Mouse (Mus musculus) testis, postnatal 14 days (tissue): ENCODE data around the gene Cdip1.
"Not testable (repeated sequence)": the region's sequence is repeated elsewhere in the genome, so short reads cannot be mapped to it uniquely, and the experiment has no call there.

Experiments used
- DNase-seq: peaks from one replicate; pipeline ENCODE4 v3.0.0; 2021; ENCODE audit warnings: low spot score

Cdip1 gene

DNA sequence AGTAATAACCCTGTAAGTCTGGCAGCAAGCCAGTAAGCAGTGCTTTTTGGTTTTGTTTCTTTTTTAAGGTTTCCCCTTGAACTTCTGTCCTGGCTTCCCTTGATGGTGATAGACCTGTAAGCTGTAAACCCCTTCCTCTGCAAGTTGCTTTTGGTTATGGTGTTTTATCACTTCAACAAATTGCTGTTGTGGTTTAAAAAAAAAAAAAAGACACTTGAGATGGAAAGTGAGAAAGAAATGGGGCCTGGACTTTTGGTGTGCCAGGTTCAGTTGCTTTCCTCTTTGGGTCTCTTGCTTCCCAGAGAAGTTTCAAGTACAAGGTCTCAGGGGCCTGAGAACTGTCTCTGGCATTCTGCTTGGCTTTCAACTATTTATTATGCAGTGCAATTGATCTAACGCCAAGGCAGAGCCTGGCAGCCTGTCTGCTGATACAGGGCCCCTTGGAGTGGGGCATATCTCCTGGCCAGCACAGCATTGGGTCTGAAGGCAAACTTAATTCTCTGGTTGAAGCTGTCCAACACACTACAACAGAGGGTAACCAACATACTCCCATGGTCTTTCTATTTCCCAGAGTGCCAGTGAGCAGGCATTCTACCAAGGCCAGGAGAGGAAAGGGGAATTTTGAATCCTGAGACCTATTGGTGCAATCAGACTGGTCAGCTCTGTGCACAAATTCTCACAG lies 16.7 kb downstream of the Cdip1 start:
- no peak for DNase-seq

DNA sequence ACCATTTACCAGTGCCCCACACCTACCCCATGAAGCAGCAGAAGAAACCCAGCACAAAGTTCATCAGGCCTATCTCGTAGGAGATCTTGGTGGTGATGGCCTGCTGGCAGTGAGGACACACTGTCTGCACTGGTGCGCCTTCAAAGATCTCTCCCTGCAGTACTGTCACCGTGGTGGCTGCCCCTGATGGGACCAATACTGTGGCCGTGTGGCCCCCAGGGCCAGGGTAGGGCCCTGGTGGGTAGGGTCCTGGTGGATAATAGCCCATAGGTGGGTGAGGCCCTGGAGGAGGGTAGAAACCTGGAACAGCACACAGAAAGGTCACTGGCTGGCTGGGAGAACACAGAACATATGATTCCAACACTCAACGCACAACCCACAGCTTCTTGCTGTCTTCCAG lies 21.4 kb downstream of the Cdip1 start:
- DNase-seq: no peak

DNA sequence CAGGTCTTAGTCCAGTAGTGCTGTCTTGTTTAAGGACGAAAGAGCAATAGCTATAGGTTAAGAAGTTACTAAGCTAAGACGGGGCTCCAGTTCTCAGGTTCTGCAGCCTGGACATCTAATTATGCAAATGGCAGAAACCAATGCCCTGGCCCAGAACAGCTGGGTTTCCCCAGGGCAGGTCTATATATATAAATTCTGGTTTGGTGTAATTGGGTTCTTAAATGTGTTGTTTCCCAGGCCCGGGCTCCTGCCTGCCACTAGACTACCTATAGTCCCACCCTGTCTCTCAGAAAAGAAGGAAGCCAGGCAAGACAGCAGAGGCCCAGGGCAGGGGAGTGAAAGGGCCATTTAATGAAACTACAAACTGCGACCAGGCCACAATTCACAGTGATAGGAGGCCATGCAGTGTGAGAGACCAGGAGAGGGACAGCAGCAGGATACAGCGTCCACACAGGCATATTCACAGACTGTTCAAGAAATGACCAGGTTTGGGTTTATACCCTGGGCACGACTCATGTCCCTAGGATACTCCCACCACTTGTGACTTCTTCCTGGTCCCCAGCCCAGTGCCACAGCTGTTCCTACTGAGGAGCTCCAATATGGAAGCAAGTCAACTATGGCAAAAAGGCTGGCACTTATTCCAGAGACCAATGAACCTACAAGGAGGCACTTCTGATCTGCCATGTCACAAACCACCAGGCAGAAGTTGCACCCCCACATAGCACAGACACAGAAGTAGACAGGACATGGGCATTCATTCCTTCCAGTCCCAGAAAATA lies 22.9 kb downstream of the Cdip1 start:
- DNase-seq: no peak

DNA sequence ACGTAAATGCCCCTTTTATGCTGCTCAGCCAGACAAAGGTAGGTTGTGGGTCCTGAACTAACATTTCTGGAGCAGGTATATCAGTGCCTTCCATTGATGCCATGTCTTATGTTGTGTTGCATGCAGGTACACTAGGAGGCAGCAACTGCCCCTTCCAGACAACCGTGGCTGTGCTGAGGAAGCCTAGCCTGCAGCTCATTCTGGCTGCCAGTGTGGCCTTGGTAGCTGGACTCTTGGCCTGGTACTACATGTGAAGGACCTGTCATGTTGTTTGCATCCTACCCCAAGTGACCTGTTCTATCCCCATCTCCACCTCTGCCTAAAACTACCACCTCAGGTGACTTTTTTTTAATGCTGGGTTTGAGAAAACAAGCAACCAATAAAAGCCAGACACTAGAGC lies 24.2 kb downstream of the Cdip1 start:
- no peak for DNase-seq

DNA sequence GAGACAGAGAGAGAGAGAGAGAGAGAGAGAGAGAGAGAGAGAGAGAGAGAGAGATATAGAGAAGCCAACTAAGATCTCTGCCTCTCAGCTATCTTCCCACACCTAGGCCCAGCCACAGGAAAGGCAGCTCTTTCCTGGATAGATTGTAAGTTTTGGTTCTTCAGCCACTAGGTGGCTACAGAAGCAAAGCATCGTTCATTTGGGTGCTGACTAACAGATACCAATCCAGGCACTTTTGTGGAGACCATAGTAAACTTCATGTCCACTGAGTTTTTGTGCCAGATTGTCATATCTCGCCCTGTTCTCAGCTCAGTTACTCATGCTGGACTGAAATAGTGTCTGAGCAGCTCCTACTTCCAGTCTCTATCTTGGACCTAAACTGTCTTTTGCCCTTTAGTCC lies 26.8 kb downstream of the Cdip1 start:
- DNase-seq: no peak

DNA sequence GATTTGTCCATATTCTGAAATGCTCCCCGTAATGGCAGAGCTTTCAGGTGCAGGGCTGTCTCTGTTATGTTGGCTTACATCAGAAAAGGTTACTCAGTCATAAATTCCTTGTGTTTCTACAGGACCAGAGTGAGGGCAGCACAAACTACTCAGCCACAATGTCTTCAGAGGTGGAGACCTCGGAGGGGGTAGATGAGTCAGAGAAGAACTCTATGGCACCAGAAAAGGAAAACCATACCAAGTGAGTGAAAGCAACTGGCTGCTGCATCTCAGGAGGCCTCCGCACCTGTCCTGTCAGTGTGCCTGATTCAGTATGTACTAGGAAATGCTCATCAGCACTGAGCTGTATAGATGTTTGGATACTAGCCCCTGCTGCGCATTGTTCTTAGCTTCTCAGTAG lies 27.7 kb downstream of the Cdip1 start:
- DNase-seq: no peak

DNA sequence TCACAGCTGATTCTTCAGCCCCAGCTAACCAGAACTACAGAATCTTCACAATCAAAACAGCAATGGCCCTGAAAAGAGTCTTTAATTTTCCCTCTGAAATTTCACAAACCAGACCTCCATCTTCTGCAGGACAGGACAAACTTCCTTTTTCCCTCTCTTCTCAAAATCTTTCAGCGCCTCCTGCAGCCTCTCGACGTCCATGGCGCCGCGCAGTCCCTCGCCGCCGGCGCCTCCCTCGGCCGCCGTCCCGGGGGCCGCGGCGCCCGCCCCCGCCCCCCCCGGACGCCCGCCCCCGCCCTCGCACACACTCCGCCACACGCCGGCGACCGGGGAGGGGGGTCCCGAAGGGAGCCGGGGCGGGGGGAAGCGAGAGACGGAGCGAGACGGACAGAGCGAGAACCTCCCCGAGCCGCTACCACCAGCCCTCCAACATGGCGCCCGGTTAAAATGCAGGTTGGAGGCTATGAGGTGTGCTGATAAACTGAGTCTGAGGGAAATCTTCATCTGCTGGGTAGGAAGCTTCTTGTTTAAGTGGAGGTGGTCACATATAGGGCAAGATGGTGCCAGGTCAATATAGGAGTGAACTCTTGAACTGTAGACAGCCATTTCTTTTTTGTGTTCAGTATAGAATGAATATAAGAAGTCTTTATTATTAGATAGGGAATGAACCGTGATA lies 33.3 kb downstream of the Cdip1 start:
- not testable (repeated sequence) for DNase-seq

DNA sequence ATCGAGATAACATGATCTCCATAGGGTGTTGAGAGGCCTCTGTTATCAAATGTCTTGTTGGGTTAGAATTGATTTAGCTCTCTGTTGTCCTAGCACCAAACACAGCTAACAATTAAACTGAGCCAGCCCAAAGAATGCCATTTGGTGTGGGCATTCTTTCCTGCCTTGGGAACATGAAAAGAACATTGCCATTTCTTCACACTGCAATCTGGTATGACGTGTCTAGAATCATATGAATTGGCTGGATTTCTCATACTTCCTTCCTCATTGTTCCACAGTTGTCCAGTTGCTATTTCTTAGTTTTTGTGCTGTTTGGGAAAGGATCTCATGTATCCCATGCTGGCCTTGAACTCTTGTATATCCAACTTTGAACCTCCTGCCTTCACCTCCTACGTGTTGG lies 36.0 kb downstream of the Cdip1 start:
- DNase-seq: no peak

DNA sequence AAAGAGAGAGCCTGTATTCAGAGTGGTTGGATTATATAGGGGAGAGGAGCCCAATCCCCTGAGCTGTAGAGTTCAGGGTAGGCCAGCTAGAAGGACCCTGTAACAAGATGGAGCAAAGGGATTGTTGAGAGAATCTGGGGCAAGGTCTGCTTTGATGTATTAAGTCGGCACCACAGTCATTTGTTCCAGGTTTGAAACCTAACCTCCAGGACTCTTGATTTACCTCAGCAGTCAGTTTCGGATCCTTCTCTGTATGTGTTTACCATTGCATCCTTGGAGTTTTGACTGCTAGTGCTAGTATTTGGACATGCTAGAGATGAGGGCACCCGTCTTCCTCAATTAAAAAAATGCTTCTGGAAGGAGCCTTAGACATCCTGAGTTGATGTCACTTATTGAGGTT lies 37.9 kb downstream of the Cdip1 start:
- no peak for DNase-seq

DNA sequence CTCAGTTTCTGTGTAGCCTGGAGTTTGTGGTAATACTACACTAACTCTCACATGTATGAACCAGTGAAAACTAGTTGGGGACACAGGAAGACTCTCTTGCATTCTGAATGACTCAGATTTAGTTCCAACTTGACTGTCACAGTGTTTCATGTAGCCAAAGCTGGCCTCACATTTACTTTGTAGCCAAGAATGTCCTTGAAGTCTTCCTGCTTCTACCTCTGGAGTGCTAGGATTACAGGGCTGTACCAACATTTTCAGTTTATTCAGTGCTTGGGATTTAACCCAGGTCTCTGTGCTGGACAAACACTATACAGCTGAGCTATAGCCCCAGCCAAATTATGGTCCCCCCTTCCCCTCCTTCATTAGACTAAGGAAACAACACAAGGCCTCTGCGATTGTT lies 47.9 kb downstream of the Cdip1 start:
- peak; percentile 22 for DNase-seq

DNA sequence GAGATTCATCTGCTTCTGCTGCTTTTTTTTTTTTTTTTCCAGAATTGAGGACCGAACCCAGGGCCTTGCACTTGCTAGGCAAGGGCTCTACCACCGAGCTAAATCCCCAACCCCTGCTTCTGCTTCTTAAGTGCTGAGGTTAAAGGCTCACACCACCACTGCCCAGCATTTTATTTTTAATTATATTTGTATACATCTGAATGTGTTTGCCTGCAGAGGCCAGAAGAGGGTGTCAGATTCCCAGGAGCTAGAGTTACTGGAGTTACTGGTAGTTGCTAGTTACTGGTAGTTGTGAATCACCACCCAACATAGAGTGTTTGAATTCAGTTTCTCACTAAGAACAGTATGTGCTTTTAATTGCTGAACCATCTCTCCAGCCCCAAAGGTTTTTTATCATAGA lies 50.1 kb downstream of the Cdip1 start:
- no peak for DNase-seq

DNA sequence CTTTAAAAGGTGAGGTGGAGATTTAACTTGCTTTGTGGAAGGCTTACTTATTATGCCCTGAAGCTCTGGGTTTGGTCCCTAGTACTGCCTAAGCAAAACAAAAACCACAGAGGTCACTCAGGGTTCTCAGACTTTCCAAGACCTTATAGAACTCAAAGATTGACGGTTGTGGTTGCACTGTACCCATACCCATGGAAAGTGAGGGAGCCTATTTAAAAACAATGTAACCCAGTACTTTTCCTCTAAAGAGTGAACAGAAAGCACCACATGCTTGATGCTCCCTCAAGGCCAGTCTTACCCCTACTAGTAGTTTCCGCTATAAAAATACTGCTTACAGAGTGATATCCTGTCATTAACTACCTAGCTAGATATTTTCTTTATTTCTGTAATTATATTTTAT lies 53.8 kb downstream of the Cdip1 start:
- no peak for DNase-seq

DNA sequence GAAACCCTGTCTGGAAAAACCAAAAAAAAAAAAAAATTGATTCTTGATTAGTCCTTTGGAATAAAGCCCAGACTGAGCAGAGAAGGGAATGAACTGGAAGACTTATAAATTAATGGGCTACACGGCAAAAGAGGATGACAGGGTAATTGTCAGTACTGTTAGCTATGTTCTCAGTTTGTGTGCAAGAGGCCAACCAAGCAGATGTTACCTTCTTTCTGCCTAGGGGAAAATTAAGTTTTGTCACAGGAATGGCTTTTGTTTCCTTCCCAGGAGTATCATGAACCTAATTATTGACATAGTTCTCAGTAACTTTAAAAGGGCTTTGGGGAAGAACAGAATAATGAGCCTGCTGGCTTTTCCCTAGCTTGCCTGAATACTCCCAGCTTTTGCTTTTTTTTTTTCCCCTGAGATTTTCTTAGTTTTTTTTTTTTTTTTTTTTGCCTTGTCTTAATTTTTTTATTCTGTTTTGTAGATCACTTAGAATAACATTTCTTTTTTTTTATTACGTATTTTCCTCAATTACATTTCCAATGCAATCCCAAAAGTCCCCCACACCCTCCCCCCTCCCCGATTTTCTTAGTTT lies 59.2 kb downstream of the Cdip1 start:
- DNase-seq: no peak

DNA sequence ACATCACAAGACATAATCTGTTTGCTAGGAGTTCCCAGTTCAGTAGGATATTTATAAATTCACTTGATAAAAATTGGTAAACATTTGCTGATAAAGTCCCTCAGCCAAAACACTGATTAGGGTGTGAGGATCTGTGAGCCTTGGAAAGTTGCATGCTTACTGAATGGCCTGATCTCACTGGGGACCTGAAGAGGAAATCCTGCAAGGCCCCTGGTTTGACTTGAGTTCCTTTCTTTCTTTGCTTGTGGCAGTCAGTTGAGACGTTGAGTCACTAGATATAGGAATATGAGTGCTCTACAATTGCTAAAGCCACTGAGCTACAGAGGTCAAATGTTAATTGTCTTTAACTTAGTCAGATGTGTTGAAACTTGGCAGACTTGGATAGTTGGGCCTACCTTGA lies 62.1 kb downstream of the Cdip1 start:
- no peak for DNase-seq

DNA sequence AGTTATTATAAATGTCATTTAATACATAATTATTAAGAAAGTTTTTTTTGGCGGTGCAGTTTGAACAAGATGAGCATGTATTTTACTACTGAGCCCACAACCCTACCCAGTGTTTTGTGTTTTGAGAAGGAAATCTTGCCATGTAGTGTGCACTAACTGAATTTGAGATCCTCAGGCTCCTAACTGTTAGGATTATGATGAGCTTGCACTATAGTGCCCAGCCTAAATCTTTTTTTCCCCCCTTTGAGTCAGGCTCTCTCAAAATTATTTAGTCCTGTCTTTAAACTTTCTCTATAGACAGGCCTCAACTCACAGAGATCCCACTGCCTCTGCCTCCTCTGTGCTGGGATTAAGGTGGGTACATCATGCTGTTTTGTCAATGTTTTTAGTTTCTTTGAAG lies 62.6 kb downstream of the Cdip1 start:
- DNase-seq: no peak

DNA sequence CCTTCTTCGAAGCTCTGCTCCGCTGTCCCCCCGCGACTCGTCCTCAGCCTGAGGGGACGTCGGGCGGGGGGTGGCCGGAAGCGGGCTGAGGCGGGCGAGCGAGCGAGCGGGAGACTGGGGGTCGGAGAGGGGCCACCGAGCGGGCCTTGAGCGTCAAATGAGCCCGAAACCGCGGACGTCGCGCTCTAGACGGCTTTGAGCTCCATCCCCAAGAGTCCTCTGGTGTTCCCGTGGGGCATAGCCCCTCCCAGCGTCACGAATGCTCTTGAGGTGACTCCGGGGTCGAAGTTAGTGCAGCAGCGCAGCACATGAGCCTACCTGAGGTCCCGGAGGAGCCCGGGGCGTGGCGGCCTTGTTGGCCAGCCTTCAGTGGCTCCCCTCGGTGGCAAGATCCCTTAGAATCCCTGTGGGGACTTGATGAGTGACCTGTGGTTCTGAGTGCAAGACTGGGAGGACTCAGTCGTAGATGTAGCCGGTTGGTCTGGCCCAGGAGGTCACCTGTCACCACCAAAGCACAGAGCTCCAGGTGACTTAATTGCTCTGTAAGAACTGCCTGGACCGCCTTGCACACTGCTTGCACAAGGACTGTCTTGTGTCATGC lies 63.5 kb downstream of the Cdip1 start:
- DNase-seq: no peak

DNA sequence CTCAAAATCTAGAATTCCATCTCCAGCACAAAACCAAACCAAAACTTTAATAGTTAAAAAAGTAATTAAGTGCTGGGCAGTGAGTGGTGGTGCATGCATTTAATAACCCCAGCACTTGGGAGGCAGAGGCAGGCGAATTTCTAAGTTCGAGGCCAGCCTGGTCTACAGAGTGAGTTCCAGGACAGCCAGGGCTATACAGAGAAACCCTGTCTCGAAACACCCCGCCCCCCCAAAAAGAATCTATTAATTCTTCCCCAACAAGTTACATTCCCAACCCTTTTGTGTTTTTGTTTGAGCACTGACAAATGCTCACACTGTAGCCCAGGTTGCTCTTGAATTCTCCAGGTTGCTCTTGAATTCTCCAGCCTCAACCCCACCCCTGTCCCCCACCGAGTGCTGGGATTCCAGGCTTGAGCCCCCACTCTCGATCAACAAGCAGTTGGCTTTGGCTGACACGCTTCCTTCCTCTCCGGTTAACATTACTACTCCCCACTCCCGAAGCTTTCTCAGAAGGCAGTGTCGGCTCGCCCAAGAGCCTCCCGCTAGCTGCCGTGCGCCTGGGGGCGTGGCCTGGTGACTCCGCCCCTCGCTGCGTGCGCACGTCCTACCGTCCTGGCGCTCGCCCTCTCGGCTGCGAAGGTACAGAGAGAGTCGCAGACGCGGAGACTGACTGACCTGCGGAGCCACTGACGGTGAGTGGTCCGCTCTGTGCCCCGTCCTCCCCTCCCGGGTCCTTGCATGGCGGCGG lies 64.1 kb downstream of the Cdip1 start, which contains the start of gene Hmox2:
Gene Hmox2 (plus strand): TSS at position 582 of the 748 bp plus-strand sequence.
- peak; percentile 93 for DNase-seq

DNA sequence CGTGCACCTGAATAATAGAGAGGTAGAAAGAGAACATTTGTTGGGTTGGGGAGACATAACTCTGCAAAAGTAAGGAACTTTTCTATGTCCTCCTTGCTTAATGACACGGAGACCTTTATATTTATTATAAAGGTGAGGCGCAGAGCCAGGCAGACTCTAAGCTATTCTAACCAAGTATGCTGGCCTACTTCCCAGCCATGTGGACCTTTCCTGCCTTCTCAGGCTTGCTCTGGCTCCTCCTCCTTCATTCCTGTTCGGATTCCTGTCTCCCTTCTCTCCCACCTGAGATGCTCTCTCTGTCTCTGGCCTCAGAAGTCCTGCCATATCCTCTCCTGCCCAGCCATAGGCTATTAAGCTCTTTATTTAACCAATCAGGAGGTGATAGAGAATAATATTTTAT lies 64.8 kb downstream of the Cdip1 start:
- DNase-seq: no peak

DNA sequence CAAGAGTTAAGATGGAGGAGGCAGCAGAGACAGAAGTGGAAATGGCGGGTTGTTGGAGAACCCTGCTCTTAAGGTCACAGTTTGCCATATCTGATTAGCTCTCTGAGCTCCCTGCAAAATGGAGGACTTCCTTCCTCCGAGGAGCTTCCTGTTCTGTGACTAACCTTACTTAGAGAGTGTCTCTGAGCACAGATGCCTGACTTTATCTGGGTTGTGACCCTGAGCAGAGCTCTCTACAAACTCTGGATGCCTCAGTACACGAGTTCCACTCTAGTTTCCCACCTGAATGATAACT lies 67.2 kb downstream of the Cdip1 start:
- no peak for DNase-seq

DNA sequence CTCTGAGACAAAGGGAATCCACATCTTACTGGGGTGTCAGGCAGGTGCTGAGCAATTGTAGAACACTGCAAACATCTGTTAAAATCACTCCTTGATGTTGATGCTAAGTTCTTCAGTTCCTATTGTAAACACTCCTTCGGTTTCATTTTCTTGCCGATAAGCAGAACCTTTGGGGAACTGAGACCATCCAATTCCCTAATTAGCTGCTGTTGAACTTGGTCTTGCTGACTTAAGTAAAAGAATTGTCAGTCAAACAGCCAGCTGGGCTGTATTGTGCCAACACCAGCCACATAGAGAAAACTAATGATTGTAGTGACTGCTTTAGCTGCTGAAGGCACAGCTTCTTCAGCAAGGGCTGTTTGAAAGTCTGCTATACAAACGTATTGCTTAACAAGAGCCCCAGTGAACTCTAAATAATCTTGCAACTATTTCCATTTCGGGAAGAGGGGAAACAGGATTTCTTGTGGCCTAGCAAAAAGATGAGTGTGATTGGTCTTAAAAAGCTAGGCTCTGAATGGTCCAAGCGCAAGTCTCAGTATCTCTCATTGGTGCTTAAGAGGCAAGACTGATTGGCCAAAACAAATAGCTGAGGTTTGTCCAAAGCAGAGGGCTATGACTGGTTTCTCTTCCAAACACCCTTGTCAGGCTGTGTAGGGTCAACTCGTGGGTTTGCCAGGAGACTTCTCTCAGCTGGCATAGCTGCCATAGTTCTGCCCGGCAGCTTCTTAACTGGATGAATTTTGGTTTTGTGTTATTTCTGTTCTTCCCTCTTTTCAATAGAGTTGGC lies 67.8 kb downstream of the Cdip1 start:
- no peak for DNase-seq
